Mouse (Mus musculus) erythroblast, embryonic 14.5 days (primary cell): ENCODE results near the gene Hip1.

Source experiments
- GATA1 ChIP-seq: IDR thresholded peaks from 2 replicates; pipeline ENCODE4 v1.6.1; 2012; ENCODE audit warnings: low read length, inconsistent platforms, mixed read lengths
- TAL1 ChIP-seq: IDR thresholded peaks from 3 replicates; pipeline ENCODE4 v1.6.1; 2012; ENCODE audit warnings: low read length, inconsistent platforms, mixed read lengths

- TF ChIP-seq GATA1 (no peak), TAL1 (no peak)
These were observed 825 bp downstream of the Hip1 start for GRCm38 (mm10) chr5:135544032-135544558.
